Comparison of ENCODE assay signal across 14 mouse cellular contexts in the genomic region with DNA sequence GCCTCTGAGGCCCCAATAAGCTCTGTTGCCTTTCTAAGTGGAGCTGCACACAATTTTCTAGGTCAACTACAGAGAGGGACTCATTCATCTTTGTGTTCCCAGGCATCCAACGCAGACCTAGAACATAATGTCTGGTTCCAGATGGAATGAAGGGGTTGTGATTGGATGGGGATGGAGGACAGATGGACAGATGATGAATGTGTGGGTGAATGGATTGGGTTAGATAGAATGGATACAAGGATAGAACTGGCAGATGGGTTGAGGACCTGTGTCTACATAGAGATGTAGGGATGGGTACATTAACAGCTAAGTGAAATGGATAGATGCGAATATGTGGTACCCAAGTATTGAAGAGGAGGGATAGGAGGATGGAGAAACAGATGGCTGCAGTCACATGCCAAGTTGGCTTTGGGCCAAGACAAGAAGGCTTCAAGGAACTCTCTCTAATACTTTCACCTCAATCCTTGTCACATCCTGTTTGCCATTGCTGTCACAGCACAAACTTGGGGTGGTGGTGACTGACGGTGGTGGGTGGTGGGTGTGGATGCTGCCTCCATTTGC. TPM values are rescaled to one million over a fixed set of nuclear protein-coding genes. Genes with fewer than 3 reads are reported as not detected.
DNase-seq lines count a peak whose midpoint lies in the region; ATAC-seq and TF ChIP-seq lines count a peak whose summit lies in the region.
"Had no signal": no experiment of that assay in that cellular context is flagged by ENCODE, and none has a peak within 500 bp of the region (broad histone marks: within the 10 kb centered on the region; RNA-seq: fewer than 3 reads in every experiment).

No protein-coding gene starts in this region.

- no peaks in the 10 kb centered on the region for H3K9me3 ChIP-seq in heart, embryonic 11.5 days (replicated peaks; ENCODE audit: control insufficient read depth, low read length)
- H3K9me3 ChIP-seq: limb, embryonic 15.5 days; lung, embryonic 15.5 days; neural tube, embryonic 12.5 days; stomach, embryonic 15.5 days had no signal

- peaks cover 23% of the 10 kb centered on the region for H3K4me1 ChIP-seq in heart, adult 2 months (ENCODE audit: control insufficient read depth, insufficient read depth, low read length)
- H3K4me1 ChIP-seq in heart, embryonic 11.5 days (ENCODE audit: control insufficient read depth, insufficient read depth, low read length): peaks cover 8% of the 10 kb centered on the region; the same call in 1 of the 2 replicates
- H3K4me1 ChIP-seq: limb, embryonic 15.5 days; stomach, embryonic 15.5 days had no signal

- H3K4me3 ChIP-seq in heart, adult 2 months: no peak overlapping the region
- H3K4me3 ChIP-seq in heart, embryonic 11.5 days (ENCODE audit: low read depth, low read length): no peak overlapping the region
- H3K4me3 ChIP-seq: limb, embryonic 15.5 days; lung, embryonic 15.5 days; neural tube, embryonic 12.5 days; stomach, embryonic 15.5 days had no signal

- no peak for TF ChIP-seq EP300 in heart, adult 2 months (IDR thresholded peaks at IDR 0.05; ENCODE audit: insufficient read depth, low read depth, low read length)

- 79% methylated on average over 3 of the region's 3 CpGs for WGBS in heart, adult 2 months
- 77% methylated on average over 3 of the region's 3 CpGs for WGBS in heart, embryonic 11.5 days (ENCODE audit: insufficient replicate concordance)

- no peak overlapping the region for H3K9ac ChIP-seq in heart, adult 2 months (ENCODE audit: low read depth, low read length)
- H3K9ac ChIP-seq in heart, embryonic 11.5 days (ENCODE audit: low read depth, low read length): no peak overlapping the region
- H3K9ac ChIP-seq: limb, embryonic 15.5 days; lung, embryonic 15.5 days; neural tube, embryonic 12.5 days; stomach, embryonic 15.5 days had no signal

- peak overlapping the region; percentile 86; the same call in 1 of the 2 replicates for H3K27ac ChIP-seq in heart, adult 2 months
- H3K27ac ChIP-seq in heart, embryonic 11.5 days (ENCODE audit: low read depth, low read length): no peak overlapping the region
- H3K27ac ChIP-seq: limb, embryonic 15.5 days; lung, embryonic 15.5 days; neural tube, embryonic 12.5 days; stomach, embryonic 15.5 days had no signal

- DNase-seq in heart, adult 2 months: peak in 1 of 2 experiments; percentile 8
- DNase-seq in frontal cortex, adult 2 months (ENCODE audit: extremely low spot score in 1 of 2, low spot score in 1 of 2): peak; percentile 39 to 79
- DNase-seq in layer of hippocampus, adult 9-11 months: peak; percentile 92
- peak; percentile 52 to 56 for DNase-seq in right cerebral cortex, adult 2 months (ENCODE audit: low spot score in 2 of 2)
- no peak for DNase-seq in embryo, embryonic 9.5 days (ENCODE audit: extremely low spot score)
- no peak for DNase-seq in thymus, postnatal 4 days

- H3K79me2 ChIP-seq in heart, adult 2 months (replicated peaks; ENCODE audit: control insufficient read depth, insufficient read depth, low read length): no peaks in the 10 kb centered on the region

- ATAC-seq in heart, embryonic 11.5 days (replicated peaks; ENCODE audit: insufficient number of reproducible peaks, low FRiP score, low TSS enrichment): no peak
- ATAC-seq in activated CD4-positive, CD25-positive, alpha-beta regulatory T cell, adult 4 months: no peak
- ATAC-seq: Patski had no signal

- H3K4me2 ChIP-seq in heart, embryonic 11.5 days: no peak overlapping the region
- H3K4me2 ChIP-seq: limb, embryonic 15.5 days; lung, embryonic 15.5 days; neural tube, embryonic 12.5 days; stomach, embryonic 15.5 days had no signal

- no peak for TF ChIP-seq CTCF in heart, adult 2 months (IDR thresholded peaks at IDR 0.05)

- no peaks in the 10 kb centered on the region for H3K27me3 ChIP-seq in heart, adult 2 months (ENCODE audit: control insufficient read depth, insufficient read depth, low read length)
- peaks cover 11% of the 10 kb centered on the region for H3K27me3 ChIP-seq in heart, embryonic 11.5 days (ENCODE audit: control insufficient read depth, insufficient read depth, low read length)
- H3K27me3 ChIP-seq: limb, embryonic 15.5 days; lung, embryonic 15.5 days; neural tube, embryonic 12.5 days; stomach, embryonic 15.5 days had no signal

- no peak for TF ChIP-seq POLR2A in heart, adult 2 months (IDR thresholded peaks at IDR 0.05; ENCODE audit: insufficient read depth, low read depth, low read length)

- H3K36me3 ChIP-seq in heart, adult 2 months (ENCODE audit: control insufficient read depth, insufficient read depth, low read length): peaks cover 2% of the 10 kb centered on the region; the same call in 1 of the 2 replicates
- no peaks in the 10 kb centered on the region for H3K36me3 ChIP-seq in heart, embryonic 11.5 days (ENCODE audit: control insufficient read depth, insufficient read depth, low read length)
- H3K36me3 ChIP-seq: limb, embryonic 15.5 days; lung, embryonic 15.5 days; neural tube, embryonic 12.5 days; stomach, embryonic 15.5 days had no signal

- intact Hi-C loops in heart, adult 2 months (cut with DNase I): loop anchor here (5.0 kb wide), 1 partner anchor 54 kb away; no protein-coding TSS in a partner anchor

RNA-seq across cellular contexts. Expression of a gene that starts 9.0 kb away (rescaled TPM):
- 10 to 100 TPM; 11.4 to 12.1 TPM for total RNA-seq in heart, adult 2 months (2021)
- 8.2 and 15.7 TPM in 2 replicates for polyA plus RNA-seq in heart, adult 2 months (2012; rRNA removed)
- 0.27 and 2.3 TPM in 2 replicates for polyA plus RNA-seq in heart, embryonic 11.5 days (2014; fragmentation: Nextera tagmentation; extraction: Ambion mirVana)
- 1.3 and 1.8 TPM in 2 replicates for polyA plus RNA-seq in frontal cortex, adult 2 months (2012; rRNA removed)
- polyA plus RNA-seq in activated CD4-positive, CD25-positive, alpha-beta regulatory T cell, adult 4 months (2017; shearing (Covaris generic)): under 1 TPM in 1 of 2 experiments, not detected in 1; 0.09 TPM
- total RNA-seq: CH12.LX had no signal
- polyA plus RNA-seq: Patski had no signal

Comparison
In these comparisons a context has a peak if more than half of its experiments do, and no peak if none do; other contexts are left out.
1. DNase-seq: peak in frontal cortex, adult 2 months (2 of 2), layer of hippocampus, adult 9-11 months (single experiment) and right cerebral cortex, adult 2 months (2 of 2); none in embryo, embryonic 9.5 days (single experiment) and thymus, postnatal 4 days (single experiment).